Mouse (Mus musculus) kidney, adult 2 months (tissue): ENCODE data around the gene Gnao1.

Source experiments
- CTCF ChIP-seq: fragments of 200-500 bp; conservative IDR thresholded peaks from 2 replicates; pipeline ENCODE4 v1.5.1; 2011; ENCODE audit warnings: low read depth, mild to moderate bottlenecking, control low read depth, low read length, moderate library complexity, mixed read lengths; ENCODE audit not compliant: insufficient read depth, insufficient read length
- POLR2A ChIP-seq: fragments of 200-500 bp; IDR thresholded peaks from one replicate; pipeline ENCODE4 v1.6.1; 2011; ENCODE audit warnings: low read depth, low read length, control low read depth

DNA sequence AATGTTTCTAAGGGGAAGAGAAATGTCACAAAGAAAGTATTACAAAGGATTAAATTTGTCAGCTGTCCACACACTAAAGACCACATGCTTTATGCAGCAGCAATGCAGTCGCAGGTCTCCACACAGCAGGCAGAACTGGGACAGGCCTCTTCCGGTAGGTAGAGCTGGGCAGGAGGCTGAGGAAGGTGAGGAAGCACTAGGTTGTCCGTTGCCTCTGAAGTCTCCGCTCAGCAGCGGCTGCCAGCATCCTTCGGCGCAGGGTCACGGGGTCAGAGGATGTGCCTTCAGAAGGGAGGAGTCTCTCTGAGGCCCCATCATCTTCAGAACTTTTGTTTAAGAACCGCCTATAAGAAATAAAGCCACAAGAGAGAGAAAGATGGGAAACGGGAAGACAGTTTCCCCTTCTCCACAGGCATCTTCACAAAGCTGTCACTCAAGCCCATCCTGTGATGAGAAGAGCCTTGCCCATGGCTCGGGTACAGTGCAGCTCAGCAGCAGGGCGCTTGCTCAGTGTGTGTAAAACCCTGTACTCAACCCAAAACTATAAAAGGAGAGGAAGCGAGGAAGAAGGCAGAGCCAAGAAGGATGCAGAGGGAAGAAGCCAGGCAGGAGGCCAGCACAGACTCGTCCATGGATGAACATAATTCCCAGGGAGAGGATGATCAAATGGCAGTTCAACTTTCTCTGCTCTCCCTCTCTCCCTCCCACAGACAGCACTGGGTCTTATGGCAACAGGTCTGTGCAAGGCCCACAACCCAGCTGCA is 163.4 kb downstream of the Gnao1 start:
- TF ChIP-seq POLR2A: no peak
- TF ChIP-seq CTCF: no peak
